Mouse (Mus musculus): ENCODE data around the gene Rcsd1.

The Rcsd1 gene

GRCm38 (mm10) chr1:165717711-165718542, 8.4 kb upstream of the Rcsd1 start:
- DNase-seq (ENCODE audit: extremely low read depth, low read depth), result no peak

GRCm38 (mm10) chr1:165716426-165716825, 6.9 kb upstream of the Rcsd1 start:
- DNase-seq (ENCODE audit: extremely low read depth, low read depth), result no peak

- DNase-seq (ENCODE audit: extremely low read depth, low read depth), result no peak
These were observed 4.2 kb upstream of the Rcsd1 start for GRCm38 (mm10) chr1:165713798-165714197.

GRCm38 (mm10) chr1:165711914-165712313, 2.4 kb upstream of the Rcsd1 start:
- DNase-seq (ENCODE audit: extremely low read depth, low read depth), result no peak

GRCm38 (mm10) chr1:165708686-165709380, 724 bp downstream of the Rcsd1 start:
- no peak for DNase-seq (ENCODE audit: extremely low read depth, low read depth)

- DNase-seq (ENCODE audit: extremely low read depth, low read depth), result no peak
These were observed 1.8 kb downstream of the Rcsd1 start for GRCm38 (mm10) chr1:165707640-165708322.

- DNase-seq (ENCODE audit: extremely low read depth, low read depth), result no peak
These were observed 2.3 kb downstream of the Rcsd1 start for GRCm38 (mm10) chr1:165707241-165707639.

- DNase-seq (ENCODE audit: extremely low read depth, low read depth), result no peak
These were observed 3.1 kb downstream of the Rcsd1 start for GRCm38 (mm10) chr1:165706492-165706891.

- DNase-seq (ENCODE audit: extremely low read depth, low read depth), result no peak
These were observed 3.6 kb downstream of the Rcsd1 start for GRCm38 (mm10) chr1:165705868-165706348.

GRCm38 (mm10) chr1:165705368-165705767, 4.2 kb downstream of the Rcsd1 start:
- no peak for DNase-seq (ENCODE audit: extremely low read depth, low read depth)

- no peak for DNase-seq (ENCODE audit: extremely low read depth, low read depth)
These were observed 4.7 kb downstream of the Rcsd1 start for GRCm38 (mm10) chr1:165704841-165705240.

GRCm38 (mm10) chr1:165702221-165703031, 7.1 kb downstream of the Rcsd1 start:
- DNase-seq (ENCODE audit: extremely low read depth, low read depth), result no peak

- no peak for DNase-seq (ENCODE audit: extremely low read depth, low read depth)
These were observed 8.0 kb downstream of the Rcsd1 start for GRCm38 (mm10) chr1:165701562-165701961.

- DNase-seq (ENCODE audit: extremely low read depth, low read depth), result no peak
These were observed 8.5 kb downstream of the Rcsd1 start for GRCm38 (mm10) chr1:165700933-165701518.

GRCm38 (mm10) chr1:165700376-165700815, 9.2 kb downstream of the Rcsd1 start:
- DNase-seq (ENCODE audit: extremely low read depth, low read depth), result no peak

GRCm38 (mm10) chr1:165697701-165698100, 11.9 kb downstream of the Rcsd1 start:
- DNase-seq (ENCODE audit: extremely low read depth, low read depth), result no peak

- DNase-seq (ENCODE audit: extremely low read depth, low read depth), result no peak
These were observed 12.7 kb downstream of the Rcsd1 start for GRCm38 (mm10) chr1:165696870-165697269.

GRCm38 (mm10) chr1:165696040-165696439, 13.5 kb downstream of the Rcsd1 start:
- no peak for DNase-seq (ENCODE audit: extremely low read depth, low read depth)

- DNase-seq (ENCODE audit: extremely low read depth, low read depth), result no peak
These were observed 14.1 kb downstream of the Rcsd1 start for GRCm38 (mm10) chr1:165695392-165696014.

GRCm38 (mm10) chr1:165693856-165694255, 15.7 kb downstream of the Rcsd1 start:
- no peak for DNase-seq (ENCODE audit: extremely low read depth, low read depth)
